Mouse (Mus musculus) adrenal gland, adult 18-20 months (tissue): ENCODE data around the gene Fgfr2. TPM values are rescaled to one million over a fixed set of nuclear protein-coding genes. Genes with fewer than 3 reads are reported as not detected.

ENCODE experiments used
- DNase-seq, 2 experiments: peaks; one replicate each; pipeline ENCODE4 v3.0.0; 2021 to 2022; ENCODE audit warnings: low spot score in 2 of 2
- total RNA-seq, 2 experiments: library from RNA; stranded (reverse); gene quantifications; 1 replicate in 1 of 2; 2 replicates in 1 of 2; pipeline ENCODE4 v1.2.3; 2021

The Fgfr2 gene
- total RNA-seq, 2 experiments from 2014 or later = 294 to 308 TPM

GRCm38 (mm10) chr7:132761409-132761808, 361.7 kb downstream of the Fgfr2 start:
- DNase-seq = no peak

- DNase-seq = no peak
These were observed 362.5 kb downstream of the Fgfr2 start for GRCm38 (mm10) chr7:132760589-132761180.

- no peak for DNase-seq
These were observed 363.2 kb downstream of the Fgfr2 start for GRCm38 (mm10) chr7:132759926-132760325.

- no peak for DNase-seq
These were observed 363.7 kb downstream of the Fgfr2 start for GRCm38 (mm10) chr7:132759405-132759891.

- no peak for DNase-seq
These were observed 364.3 kb downstream of the Fgfr2 start for GRCm38 (mm10) chr7:132758875-132759274.

- no peak for DNase-seq
These were observed 366.8 kb downstream of the Fgfr2 start for GRCm38 (mm10) chr7:132756325-132756724.

- DNase-seq = no peak
These were observed 368.8 kb downstream of the Fgfr2 start for GRCm38 (mm10) chr7:132754389-132754750.

- no peak for DNase-seq
These were observed 369.4 kb downstream of the Fgfr2 start for GRCm38 (mm10) chr7:132753518-132754388.

- peak in 1 of 2 experiments; percentile 47 for DNase-seq
These were observed 371.4 kb downstream of the Fgfr2 start for GRCm38 (mm10) chr7:132751716-132752115.

GRCm38 (mm10) chr7:132749504-132749903, 373.6 kb downstream of the Fgfr2 start:
- DNase-seq = no peak

- no peak for DNase-seq
These were observed 374.9 kb downstream of the Fgfr2 start for GRCm38 (mm10) chr7:132748076-132748769.

- no peak for DNase-seq
These were observed 376.1 kb downstream of the Fgfr2 start for GRCm38 (mm10) chr7:132747096-132747495.

- DNase-seq = no peak
These were observed 380.2 kb downstream of the Fgfr2 start for GRCm38 (mm10) chr7:132742912-132743311.

- DNase-seq = no peak
These were observed 383.3 kb downstream of the Fgfr2 start for GRCm38 (mm10) chr7:132739829-132740228.

GRCm38 (mm10) chr7:132738844-132739243, 384.3 kb downstream of the Fgfr2 start:
- no peak for DNase-seq

- peak; percentile 52 to 54 for DNase-seq
These were observed 386.9 kb downstream of the Fgfr2 start for GRCm38 (mm10) chr7:132736099-132736862.

- peak in 1 of 2 experiments; percentile 63 for DNase-seq
These were observed 388.0 kb downstream of the Fgfr2 start for GRCm38 (mm10) chr7:132735145-132735544.

GRCm38 (mm10) chr7:132734222-132734621, 388.9 kb downstream of the Fgfr2 start:
- no peak for DNase-seq

- DNase-seq = peak; percentile 45 to 60
These were observed 389.6 kb downstream of the Fgfr2 start for GRCm38 (mm10) chr7:132733521-132733920.

GRCm38 (mm10) chr7:132732136-132732789, 390.9 kb downstream of the Fgfr2 start:
- no peak for DNase-seq
